Mouse (Mus musculus): ENCODE results near the gene Stard13.

Stard13 gene

DNA sequence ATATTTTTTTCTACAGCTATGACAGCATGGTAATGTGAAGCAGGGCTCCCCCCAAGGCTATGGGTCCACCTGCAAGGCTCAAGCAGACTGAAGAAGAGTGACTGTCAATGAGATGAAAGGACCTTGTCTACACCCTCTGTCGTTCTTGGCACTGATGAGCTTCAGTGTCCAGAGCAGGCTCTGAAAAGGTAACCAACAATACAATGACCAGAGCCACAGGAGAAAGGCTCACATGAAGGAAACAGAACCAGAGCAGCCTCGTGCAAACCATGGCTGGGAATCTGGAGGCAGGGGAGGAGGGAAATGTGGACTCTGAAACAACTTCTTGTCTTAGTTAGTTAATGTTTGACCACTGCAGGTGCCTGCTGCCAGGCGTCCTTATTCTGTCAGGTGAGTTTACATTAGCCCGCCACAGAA, 57.7 kb downstream of the Stard13 start:
- peak; percentile 13 for DNase-seq

DNA sequence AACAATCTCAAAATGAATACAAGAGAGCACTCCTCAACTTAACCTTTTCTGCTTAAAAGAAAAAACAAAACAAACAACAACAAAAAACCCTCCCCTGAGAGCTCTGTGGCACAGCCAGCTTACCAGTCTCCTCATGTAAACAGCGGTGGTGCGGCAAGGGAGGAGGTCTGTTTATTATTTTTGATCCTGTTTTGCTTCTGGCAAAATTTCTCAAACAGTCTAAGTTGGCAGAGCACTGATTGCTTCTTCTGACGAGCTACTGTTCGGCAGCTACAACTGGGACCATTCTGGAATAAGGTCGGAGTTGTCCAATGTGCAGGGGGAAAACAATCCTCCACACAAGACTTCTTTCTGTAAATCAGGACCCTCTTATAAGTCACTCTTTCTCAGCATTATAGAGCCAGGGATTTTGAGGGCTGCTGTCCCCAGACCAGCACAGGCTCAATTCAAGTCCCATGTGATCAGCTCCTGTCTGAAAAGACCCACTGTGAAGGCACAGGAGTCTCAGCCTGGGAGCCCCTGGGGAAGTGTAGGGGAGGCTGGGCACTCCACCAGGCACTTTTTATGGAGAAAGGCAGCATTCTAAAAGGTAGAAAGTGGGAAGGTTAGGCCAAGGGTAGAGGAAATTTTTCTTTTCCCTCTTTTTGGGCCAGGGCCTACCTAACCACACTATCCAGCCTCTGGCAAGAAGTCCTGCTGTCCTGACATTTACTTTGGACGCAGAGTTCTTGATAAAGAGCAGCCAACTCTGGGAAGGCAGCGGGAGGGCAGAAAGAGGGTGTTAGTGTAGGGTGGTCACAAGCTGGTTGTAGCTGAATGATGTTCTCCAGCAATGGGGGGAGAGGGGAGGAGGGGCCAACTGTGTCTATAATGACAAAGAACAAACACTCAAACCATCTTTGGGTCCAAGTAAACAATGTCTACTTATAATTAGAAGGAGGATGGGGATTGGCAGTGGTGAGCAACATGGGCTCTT, 58.9 kb downstream of the Stard13 start:
- no peak for DNase-seq

DNA sequence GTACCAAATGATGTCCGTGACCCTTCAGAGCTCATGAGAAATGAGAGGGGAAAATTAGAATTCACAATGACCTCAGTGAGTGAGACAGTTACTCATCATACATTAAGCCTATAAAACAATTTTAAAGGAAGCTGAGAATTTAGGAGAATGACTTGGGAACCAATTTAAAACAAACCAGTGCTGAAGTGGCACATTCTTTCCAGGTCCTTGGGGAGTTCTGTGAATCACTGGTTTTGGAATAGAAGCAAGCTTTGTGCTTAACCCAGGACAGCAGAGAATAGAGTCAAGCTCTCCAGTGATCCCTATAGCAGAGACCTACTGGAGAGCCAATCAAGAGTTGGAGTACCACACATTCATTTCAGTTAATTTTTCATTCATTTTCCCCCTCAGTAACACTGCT, 59.9 kb downstream of the Stard13 start:
- DNase-seq: no peak

DNA sequence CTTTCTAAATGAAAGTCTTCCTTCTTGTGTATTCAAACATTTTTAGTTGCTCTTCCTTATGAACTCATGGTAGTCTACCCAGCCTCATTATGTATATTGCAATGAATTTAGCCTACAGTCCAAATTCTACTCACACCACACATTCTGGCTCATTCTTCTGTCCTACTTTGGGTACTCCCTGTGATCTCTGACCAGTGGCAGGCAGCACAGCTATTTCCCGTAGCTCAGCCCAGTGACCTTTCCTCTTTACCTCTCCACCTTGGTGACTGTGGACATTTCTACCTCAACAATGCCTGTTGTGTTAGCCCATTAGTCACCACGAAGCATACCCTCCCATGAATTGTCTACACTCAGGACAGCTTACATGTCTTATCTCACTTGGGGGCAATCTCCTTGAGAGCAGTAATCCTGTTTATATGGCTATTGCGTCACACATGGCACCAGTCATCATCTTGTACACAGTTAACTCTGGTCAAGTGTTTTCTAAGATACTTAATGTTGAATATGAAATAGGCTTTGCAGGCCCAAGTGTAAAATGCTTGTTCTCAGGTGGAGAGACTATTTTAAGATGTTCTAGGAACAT, 63.4 kb downstream of the Stard13 start:
- no peak for DNase-seq

DNA sequence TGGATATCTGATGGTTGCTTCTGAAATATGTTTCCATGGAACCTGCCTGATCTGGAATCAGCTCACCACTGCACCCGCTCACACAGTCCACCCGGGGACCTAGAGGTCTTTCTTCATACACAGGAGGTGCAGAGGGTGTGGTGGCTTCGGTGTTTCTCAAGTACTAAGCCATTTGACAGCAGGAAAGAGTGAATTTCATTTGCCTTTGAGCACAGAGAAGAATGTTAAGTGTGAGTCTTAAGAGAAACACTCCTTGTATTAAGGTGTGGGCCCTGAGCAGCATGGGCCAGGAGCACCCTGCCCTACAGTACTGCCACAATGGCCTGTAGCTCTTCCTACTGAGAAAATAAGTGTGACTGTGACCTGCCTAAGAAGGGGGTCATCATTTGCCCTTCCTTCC, 65.4 kb downstream of the Stard13 start:
- DNase-seq: no peak

DNA sequence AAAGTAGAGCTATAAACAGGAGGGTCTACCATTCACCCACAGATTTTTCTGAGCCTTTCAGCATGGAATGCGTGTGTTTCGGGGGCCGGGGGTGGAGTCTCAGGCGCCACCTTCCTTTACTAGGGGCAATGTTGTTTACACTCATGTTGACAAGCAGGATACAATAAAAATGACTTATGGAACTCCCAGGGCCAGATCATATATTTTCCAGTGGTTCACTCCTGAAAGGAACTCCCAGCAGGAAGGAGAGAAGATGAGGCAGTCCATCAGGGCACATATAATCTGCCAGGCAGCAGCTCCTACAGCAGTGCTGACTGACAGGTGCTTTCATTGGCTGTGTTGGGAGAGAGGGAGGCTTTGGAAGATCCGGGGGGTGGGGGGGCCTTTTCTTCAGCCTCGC, 66.0 kb downstream of the Stard13 start:
- no peak for DNase-seq

DNA sequence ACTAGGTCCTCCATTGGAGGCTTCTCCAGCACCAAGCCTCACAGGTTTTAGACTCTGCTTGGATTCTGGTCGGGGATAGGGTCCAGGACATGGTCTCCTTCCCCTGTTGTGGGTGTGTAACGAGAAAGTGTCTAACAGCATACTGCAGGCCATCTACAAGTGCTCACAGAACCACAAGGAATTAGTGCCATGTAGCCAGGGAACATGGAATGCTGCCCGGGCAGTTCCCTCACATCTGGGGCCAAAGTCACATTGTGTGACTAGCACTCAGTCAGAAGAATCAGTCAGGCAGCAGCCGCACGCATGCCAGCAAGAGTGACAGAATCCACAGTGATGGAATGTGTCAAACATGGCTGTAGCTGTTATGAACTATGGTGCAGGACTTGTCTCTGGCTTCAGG, 67.4 kb downstream of the Stard13 start:
- no peak for DNase-seq

DNA sequence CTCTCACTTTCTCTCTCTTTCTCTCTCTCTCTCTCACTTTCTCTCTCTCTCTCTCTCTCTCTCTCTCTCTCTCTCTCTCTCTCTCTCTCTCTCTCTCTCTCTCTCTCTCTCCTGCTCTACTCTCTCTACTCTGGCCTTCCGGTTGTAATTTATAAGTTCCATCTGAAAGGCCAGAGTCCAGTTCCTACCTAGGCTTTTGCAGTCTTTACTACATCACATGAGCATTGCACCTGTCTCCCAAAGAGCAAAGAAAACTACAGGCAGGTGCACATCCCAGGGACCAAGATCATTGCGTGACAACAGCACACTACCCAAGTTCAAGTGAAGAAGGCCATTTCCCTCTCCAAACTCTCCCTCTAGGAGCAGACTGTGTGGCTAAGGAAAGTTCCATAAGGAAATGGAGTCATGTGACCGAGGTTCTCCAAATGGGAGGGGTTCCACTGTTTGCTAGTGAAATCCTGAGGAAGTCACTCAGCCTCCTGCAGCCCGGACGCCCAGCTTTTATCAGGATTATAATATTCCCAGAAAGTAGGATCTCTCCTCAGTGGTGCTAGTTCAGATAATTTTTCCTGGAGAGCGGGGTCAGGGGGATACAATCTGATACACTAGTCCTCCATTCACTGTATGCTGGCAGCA, 68.1 kb downstream of the Stard13 start:
- DNase-seq: no peak

DNA sequence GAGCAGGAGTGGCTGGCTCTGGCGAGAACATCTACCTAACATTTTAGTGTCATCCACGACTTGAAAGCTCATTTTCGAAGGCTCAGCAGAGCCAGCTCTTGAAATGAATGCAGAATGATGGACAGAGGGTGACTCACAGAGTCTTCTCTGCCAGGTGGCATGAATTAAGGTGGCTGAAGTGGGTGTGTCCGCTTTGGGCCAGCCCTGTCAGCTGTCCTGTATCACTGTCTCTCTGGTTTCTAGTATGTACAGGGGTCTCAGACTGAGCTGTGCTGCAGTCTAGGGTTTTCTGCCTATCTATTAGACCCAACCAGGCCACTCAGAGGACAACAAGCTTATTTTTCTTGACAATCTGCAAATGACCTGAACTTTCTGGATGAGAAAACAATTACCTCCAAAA, 68.8 kb downstream of the Stard13 start:
- no peak for DNase-seq

DNA sequence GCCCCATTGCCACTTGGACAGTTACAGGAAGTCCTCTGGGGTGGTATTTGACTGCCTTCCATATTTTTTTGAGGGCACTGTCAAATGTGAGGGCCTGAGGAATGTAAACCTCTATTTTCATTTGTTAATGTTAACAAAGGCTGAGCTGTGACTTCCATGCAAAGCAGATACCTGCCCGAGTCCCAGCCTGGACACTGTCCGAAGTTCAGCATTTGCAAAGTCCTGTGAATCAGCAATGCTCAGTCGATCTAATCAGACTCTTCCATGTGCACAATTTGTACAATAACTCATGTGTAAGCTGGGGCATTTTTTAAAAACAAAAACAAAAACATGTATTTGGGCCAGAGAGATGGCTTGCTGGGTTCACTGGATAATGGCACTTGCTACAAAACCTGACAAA, 71.0 kb downstream of the Stard13 start:
- no peak for DNase-seq

DNA sequence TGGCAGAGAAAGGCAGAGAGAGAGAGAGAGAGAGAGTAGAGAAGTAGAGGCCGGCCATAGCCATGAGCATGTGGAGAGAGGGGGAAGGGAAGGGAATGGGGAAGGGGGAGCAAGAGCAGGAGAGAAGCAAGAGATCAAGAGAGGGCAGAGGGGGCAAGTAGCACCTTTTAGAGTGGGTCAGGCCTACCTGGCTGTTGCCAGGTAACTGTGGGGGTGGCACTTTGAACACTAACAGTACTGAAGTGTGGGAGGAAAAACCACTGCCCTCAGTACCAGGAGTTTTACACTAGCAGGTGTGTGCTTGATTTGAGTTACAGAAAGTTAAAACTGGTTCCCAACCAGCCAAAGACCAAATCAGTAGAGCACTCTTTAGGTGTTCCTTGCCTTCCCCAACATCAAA, 78.4 kb downstream of the Stard13 start:
- DNase-seq: no peak

DNA sequence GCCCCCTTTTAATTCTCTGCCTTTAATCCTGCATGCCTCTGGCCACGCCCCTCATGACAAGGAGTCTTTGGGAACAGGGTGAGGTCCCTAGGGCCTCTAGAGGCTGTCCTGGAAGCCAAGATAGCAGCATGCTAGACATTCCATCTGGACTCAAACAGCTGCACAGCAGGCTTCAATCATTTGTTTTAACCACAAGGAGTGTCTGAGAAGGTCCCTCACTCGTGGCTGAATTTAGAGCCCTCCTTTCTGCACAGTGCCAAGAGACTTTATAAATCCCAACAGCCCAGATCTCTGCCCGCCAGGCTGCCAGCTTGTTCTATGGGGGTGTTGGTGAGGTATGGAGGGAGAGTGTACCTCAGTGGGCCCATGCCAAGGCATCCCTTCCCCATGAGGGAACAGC, 78.9 kb downstream of the Stard13 start:
- no peak for DNase-seq

DNA sequence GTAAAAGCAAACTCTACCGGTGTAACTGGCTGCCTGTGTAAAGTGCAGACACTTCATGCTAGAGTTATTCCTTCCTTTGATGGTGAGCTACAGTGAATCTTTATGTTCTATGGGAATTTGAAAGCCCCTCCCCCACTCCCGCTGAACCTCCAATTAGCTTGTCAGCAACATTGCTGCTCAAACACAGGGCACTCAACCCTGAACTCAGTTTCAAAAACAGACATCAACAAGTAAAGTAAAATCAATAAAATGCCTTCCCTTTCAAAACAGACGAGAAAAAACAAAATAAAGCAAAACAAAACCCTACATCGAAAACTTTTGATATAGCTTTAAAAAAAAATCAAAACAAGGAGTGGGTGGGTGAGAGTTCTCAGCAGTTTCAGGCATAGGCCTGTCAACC, 79.6 kb downstream of the Stard13 start:
- DNase-seq: no peak

DNA sequence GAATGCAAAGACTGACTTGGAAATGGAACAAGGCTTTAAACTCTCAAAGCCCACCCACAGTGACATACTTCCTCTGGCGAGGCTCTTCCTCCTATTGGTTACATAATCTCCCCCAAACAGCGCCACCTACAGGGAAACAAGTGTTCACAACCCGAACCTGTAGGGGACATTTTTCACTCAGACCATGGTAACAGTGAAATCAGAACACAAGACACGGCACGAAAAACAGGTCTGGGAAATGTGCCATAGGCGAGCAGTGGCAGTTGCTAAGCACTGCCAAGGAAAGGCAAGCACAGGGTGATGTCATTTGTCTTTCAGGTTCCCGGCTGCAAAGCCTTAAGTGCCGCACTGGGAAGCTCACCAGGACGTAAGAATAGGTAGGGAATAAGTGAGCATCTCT, 82.1 kb downstream of the Stard13 start:
- DNase-seq: no peak

DNA sequence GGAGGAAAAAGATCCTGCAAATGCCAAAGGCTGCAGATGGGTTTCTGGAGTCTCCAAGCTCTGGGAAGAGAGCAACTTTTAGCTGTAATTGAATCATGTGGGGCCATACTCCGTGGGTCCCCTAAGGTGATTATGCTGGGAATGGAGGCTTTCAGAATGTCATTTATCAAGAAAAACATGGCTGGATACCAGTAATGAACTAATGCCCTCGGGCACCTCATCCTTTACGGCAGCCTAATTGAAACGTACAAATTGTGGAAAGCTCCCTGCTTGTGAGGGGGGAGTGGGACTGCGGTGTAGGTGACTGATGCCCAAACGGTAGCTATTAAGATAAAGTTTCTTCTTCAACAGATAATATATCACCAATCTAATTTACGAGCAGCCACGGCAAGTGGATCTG, 84.1 kb downstream of the Stard13 start:
- no peak for DNase-seq

DNA sequence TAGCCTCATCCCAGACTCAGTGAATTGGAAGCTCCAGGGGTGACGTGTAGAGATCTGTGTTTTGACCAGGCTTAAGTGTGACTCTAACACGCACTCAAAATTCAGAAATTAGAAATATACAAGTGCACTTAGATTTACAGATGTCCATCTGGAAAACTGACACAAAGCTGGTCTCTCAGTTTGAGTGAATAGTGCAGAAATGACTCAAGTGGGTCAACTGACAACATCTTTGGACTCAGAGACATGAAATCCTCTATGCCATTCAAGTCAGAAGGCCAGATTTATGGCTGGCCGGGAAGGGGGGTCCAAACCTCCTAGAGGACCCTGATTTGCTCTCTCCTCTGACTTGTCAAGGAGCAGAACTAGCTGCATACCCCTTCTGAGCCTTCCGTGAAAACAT, 85.6 kb downstream of the Stard13 start:
- DNase-seq: no peak

DNA sequence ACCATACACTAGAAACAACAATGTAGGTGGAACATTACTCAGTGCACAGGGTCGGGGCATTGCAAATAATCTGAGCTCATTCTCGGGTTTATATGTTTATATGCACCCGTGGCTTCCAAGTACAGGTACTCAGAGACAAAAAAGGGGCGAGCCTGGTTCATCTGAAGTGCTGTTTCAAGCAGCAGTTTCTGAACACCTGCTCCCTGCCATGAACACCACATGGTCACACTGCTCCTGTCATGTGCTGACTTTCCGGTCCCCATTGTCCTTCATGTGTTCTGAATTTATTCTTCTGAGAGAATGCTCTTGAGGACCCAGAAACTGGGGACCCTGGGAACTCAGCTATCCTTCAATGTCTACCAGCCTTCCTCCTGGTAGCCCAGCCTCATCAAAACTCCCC, 87.8 kb downstream of the Stard13 start:
- DNase-seq: no peak

DNA sequence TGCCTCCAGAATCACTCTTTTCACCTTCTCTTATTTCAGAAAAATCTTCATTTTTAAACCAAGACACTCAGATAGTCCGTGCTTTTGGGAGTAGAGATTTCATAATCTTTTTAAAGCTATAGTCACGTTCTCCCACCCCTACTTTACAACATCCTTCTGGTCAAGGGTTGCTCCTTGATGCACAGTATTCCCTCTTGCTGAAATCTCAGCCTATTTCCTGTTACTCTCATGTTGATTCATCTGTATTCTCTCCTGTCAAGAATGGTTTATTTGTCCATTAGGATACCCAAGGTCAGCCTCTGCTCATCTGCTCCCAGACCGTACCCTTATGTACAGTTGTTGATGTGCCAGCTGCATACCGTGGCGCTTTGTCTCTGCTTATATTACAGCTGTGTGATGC, 89.7 kb downstream of the Stard13 start:
- DNase-seq: no peak

DNA sequence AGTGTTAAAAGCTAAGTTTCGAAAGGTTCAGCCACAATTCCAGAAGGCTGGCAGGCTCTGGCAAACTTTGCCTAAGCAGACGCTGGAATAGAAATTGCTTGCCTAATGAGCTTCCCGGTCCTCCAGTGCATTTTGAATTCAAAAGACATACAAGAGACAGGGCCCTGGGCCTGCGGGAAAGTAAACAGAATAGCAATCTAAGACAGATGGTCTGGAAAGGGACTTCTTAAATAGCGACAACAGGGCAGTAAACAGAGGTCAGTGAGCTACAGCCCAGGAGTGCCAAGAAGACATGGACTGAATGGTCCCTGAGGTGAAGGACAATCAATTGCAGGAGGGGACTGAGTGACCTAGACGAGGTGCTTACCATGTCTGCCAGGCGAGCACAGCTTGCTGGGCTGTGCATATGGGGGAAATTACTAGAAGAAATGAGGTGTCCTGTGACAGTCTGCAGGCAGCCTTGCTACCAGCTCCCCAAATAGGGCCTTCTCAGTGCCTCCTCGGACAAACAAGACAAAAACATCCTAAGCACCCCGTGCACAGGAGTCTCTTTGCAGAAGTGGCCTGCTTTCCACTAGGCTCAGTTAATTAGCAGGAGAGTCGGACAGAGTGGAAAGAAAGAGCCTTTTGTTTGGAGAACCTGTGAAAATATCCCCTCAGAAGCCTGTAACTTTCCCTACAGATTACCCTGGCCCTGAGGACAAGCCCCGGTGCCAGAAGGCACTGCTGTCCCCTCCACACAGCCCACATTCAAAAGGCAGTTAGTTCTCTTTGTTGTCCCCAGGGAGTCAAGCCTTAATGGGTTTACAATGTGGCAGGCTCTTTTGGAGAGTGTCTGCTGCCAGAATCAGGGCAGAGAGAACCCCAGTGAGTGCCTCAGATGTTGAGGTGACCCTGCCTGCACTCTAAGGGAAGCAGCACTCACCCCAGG, 90.7 kb downstream of the Stard13 start:
- no peak for DNase-seq

DNA sequence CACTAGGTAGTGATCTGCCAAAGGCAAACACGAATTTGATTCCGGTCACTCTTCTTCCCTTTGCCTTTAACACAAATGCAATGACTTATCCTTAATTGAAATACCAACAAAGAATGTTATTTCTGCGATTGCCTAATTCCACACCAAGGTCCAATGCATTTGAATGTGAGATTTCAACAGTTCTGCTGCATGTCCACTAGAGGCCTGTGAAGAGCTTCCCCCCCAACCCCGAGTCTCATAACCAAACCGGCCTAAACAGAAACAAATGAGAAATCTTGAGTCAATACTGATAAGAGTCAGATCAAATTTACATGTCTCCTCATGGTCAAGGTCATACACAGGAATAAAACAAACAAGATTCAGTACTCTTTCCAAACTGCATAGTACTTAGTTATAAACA, 91.4 kb downstream of the Stard13 start:
- no peak for DNase-seq

DNA sequence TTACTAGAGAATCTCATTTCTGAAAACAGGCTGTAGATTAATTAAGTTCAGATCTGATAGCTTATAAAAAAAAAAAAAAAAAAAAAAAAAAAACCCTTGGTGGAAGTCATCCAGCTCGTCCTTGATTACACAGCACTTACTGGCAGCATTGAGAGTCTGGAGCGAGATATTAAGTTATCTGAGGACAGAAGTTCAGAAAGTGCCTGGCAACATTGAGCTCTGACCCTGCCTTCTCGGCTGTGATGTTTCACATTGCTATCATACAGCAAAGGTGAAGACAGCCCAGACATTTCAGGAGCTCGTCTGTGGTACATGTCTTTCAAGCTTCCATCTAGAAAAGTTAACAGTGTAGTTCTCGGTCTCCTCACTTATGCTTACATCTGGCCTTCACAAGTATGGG, 95.7 kb downstream of the Stard13 start:
- DNase-seq: no peak

DNA sequence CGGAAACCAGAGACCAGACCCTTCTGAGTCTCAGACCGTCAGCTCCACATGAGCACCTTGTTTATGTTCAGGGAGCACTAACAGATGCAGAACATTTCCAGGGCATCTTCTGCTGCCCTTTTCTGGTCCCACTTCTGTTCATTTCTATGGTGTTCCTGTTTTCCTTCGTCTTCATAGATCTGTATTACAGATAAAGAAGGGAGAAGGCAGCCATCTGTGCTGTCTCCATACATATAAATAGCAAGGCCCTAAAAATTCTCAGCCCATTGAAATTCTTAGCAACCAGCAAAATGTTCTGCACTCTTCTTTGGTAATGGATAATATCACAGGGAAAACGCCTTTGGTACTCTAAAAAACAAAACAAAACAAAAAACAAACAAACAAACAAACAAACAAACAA, 96.3 kb downstream of the Stard13 start:
- DNase-seq: no peak

DNA sequence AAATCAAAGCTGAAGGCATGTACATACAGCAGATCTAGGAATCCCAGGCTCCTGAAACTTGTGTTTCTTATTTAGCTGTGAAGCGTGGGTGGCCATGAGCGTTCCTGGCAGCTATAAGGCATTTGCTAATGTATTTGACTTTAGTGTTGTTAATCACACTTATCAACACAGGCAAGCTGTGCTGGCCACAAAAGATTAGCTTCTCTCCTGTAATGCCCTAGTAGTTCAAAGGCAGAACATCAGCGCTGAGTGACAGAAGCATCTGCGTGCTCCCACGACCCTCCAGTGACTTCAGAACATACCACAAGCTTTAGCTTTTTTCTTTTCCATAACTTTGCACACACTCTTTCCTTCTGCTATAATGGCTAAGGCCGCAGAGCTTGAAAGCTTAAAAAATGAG, 97.7 kb downstream of the Stard13 start:
- peak; percentile 36 for DNase-seq
